Mouse (Mus musculus) bone marrow macrophage, adult 2 months (primary cell): ENCODE results near the gene Cnksr3.

ENCODE experiments used
- CTCF ChIP-seq: IDR thresholded peaks from 2 replicates; pipeline ENCODE4 v1.5.1; 2012; ENCODE audit warnings: low read depth, mild to moderate bottlenecking, low read length, moderate library complexity
- POLR2A ChIP-seq: IDR thresholded peaks from 2 replicates; pipeline ENCODE4 v1.6.1; 2012; ENCODE audit warnings: mild to moderate bottlenecking, low read depth, low read length, borderline replicate concordance

GRCm38 (mm10) chr10:7173098-7173497 lies 38.9 kb downstream of the Cnksr3 start:
- no peak for TF ChIP-seq CTCF
- no peak for TF ChIP-seq POLR2A
